9 mouse cellular contexts compared by ENCODE assay signal in the genomic region with DNA sequence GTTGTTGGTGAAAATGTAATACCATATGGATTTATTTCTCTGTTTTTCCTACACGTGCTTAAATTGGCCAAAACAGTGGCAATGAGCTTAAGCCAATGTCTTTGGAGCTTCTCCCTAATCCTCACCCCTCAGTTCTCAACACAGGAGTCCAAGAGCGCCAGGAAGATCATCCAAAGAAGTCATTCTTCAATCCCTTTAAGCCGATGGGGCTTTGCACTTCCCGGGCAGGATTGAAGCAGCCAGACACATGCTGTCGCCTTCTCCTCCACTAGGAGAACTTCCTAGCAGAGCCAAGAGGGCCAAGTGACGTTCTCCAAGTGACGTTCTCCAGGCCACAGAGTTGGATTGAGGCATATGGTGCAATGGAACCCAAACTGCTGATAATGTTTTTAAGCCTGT.
DNase-seq lines count a peak whose midpoint lies in the region; ATAC-seq and TF ChIP-seq lines count a peak whose summit lies in the region.
"Had no signal": no experiment of that assay in that cellular context is flagged by ENCODE, and none has a peak within 500 bp of the region (broad histone marks: within the 10 kb centered on the region; RNA-seq: fewer than 3 reads in every experiment).

No protein-coding gene starts in this region.

- no peak overlapping the region for H3K4me2 ChIP-seq in kidney, embryonic 14.5 days (replicated peaks; ENCODE audit: low read depth, low read length)
- no peak overlapping the region for H3K4me2 ChIP-seq in forebrain, embryonic 12.5 days
- H3K4me2 ChIP-seq in midbrain, postnatal 0 days (ENCODE audit: low read depth, low read length, poor library complexity, severe bottlenecking), result no peak overlapping the region

- H3K4me1 ChIP-seq in kidney, adult 2 months (ENCODE audit: control insufficient read depth, insufficient read depth, low read length), result 0 out of 2 replicates have a peak, but pooled peaks cover 4% of the 10 kb centered on the region
- peaks cover 10% of the 10 kb centered on the region; the same call in 1 of the 2 replicates for H3K4me1 ChIP-seq in kidney, embryonic 14.5 days (ENCODE audit: control insufficient read depth, insufficient read depth, low read length)
- peaks cover 9% of the 10 kb centered on the region; the same call in 1 of the 2 replicates for H3K4me1 ChIP-seq in forebrain, embryonic 12.5 days
- no peaks in the 10 kb centered on the region for H3K4me1 ChIP-seq in midbrain, postnatal 0 days (ENCODE audit: insufficient read depth, low read length)

- no peaks in the 10 kb centered on the region for H3K9me3 ChIP-seq in kidney, embryonic 14.5 days (ENCODE audit: control insufficient read depth, low read length)
- no peaks in the 10 kb centered on the region for H3K9me3 ChIP-seq in forebrain, embryonic 12.5 days
- no peaks in the 10 kb centered on the region for H3K9me3 ChIP-seq in midbrain, postnatal 0 days (ENCODE audit: low read length)

- ATAC-seq in kidney, embryonic 14.5 days (ENCODE audit: low FRiP score, low TSS enrichment), result no peak
- ATAC-seq in forebrain, embryonic 12.5 days (ENCODE audit: low FRiP score), result peak; percentile 47
- ATAC-seq in midbrain, postnatal 0 days (ENCODE audit: low FRiP score), result peak; percentile 34; the same call in 1 of the 2 replicates

- no peaks in the 10 kb centered on the region for H3K36me3 ChIP-seq in kidney, adult 2 months (ENCODE audit: control insufficient read depth, insufficient read depth, low read length)
- no peaks in the 10 kb centered on the region for H3K36me3 ChIP-seq in kidney, embryonic 14.5 days (ENCODE audit: control insufficient read depth, insufficient read depth, low read length)
- H3K36me3 ChIP-seq in forebrain, embryonic 12.5 days (replicated peaks), result no peaks in the 10 kb centered on the region
- H3K36me3 ChIP-seq in midbrain, postnatal 0 days (ENCODE audit: insufficient read depth, low read length), result no peaks in the 10 kb centered on the region

- no peak overlapping the region for H3K9ac ChIP-seq in kidney, embryonic 14.5 days (ENCODE audit: low read depth, low read length)
- no peak overlapping the region for H3K9ac ChIP-seq in forebrain, embryonic 12.5 days
- H3K9ac ChIP-seq in midbrain, postnatal 0 days (replicated peaks; ENCODE audit: low read length, poor library complexity, severe bottlenecking), result no peak overlapping the region

- H3K27ac ChIP-seq in kidney, adult 2 months (ENCODE audit: insufficient read depth, low read depth, low read length), result no peak overlapping the region
- H3K27ac ChIP-seq in kidney, embryonic 14.5 days (ENCODE audit: low read depth, low read length), result no peak overlapping the region
- no peak overlapping the region for H3K27ac ChIP-seq in forebrain, embryonic 12.5 days
- H3K27ac ChIP-seq in midbrain, postnatal 0 days (ENCODE audit: low read depth, low read length), result no peak overlapping the region

- no peak for TF ChIP-seq POLR2A in kidney, adult 2 months (IDR thresholded peaks at IDR 0.05; ENCODE audit: low read depth, low read length)

- H3K4me3 ChIP-seq in kidney, adult 2 months (ENCODE audit: insufficient read depth, low read depth, low read length), result no peak overlapping the region
- no peak overlapping the region for H3K4me3 ChIP-seq in kidney, embryonic 14.5 days (ENCODE audit: low read length)
- no peak overlapping the region for H3K4me3 ChIP-seq in forebrain, embryonic 12.5 days (replicated peaks)
- H3K4me3 ChIP-seq in midbrain, postnatal 0 days (ENCODE audit: low read depth, low read length), result no peak overlapping the region
- H3K4me3 ChIP-seq: erythroblast, embryonic 14.5 days had no signal

- H3K27me3 ChIP-seq in kidney, adult 2 months (replicated peaks; ENCODE audit: control insufficient read depth, insufficient read depth, low read length), result no peaks in the 10 kb centered on the region
- H3K27me3 ChIP-seq in kidney, embryonic 14.5 days (ENCODE audit: control insufficient read depth, insufficient read depth, low read length), result no peaks in the 10 kb centered on the region
- no peaks in the 10 kb centered on the region for H3K27me3 ChIP-seq in forebrain, embryonic 12.5 days
- no peaks in the 10 kb centered on the region for H3K27me3 ChIP-seq in midbrain, postnatal 0 days (ENCODE audit: insufficient read depth, low read length)

- TF ChIP-seq CTCF in kidney, adult 2 months (conservative IDR thresholded peaks at IDR 0.05; ENCODE audit: insufficient read depth, insufficient read length, low read depth, low read length), result 0 out of 2 replicates have a peak, but pooled peaks have one; percentile 12
- TF ChIP-seq CTCF in midbrain, postnatal 0 days (IDR thresholded peaks at IDR 0.05), result peak; percentile 36

- DNase-seq in kidney, adult 2 months, result no peak
- peak; percentile 28 for DNase-seq in R1 (ENCODE audit: low read depth, low spot score)
- DNase-seq in heart, postnatal 4 days, result peak; percentile 50
- DNase-seq in midbrain, postnatal 0 days (ENCODE audit: low spot score), result peak; percentile 22
- no peak for DNase-seq in thymus, postnatal 4 days
- no peak for DNase-seq in testis, postnatal 10 days (ENCODE audit: low spot score)

- 39% methylated on average over 7 of the region's 7 CpGs for WGBS in kidney, adult 2 months
- WGBS in kidney, embryonic 14.5 days, result 54% methylated on average over 7 of the region's 7 CpGs
- 56% methylated on average over 7 of the region's 7 CpGs for WGBS in forebrain, embryonic 12.5 days
- WGBS in midbrain, postnatal 0 days, result 24% methylated on average over 7 of the region's 7 CpGs

Comparison
In these comparisons a context has a peak if more than half of its experiments do, and no peak if none do; other contexts are left out.
1. DNase-seq: peak in R1 (single experiment), heart, postnatal 4 days (single experiment) and midbrain, postnatal 0 days (single experiment); none in kidney, adult 2 months (single experiment), thymus, postnatal 4 days (single experiment) and testis, postnatal 10 days (single experiment).